Mouse (Mus musculus): ENCODE data around the gene Tbc1d21. TPM values are rescaled to one million over a fixed set of nuclear protein-coding genes. Genes with fewer than 3 reads are reported as not detected.

Gene Tbc1d21
- total and polyA plus RNA-seq, 2 experiments from 2014 or later = not detected

GRCm38 (mm10) chr9:58364325-58364724, 5.9 kb downstream of the Tbc1d21 start:
- ATAC-seq (no peak), DNase-seq (no peak)
- Histone ChIP-seq H3K4me2 (ENCODE audit: low read depth) (no peak overlapping the region), H3K9me3 (ENCODE audit: low read length) (no peaks in the 10 kb centered on the region), H3K9ac (no peak overlapping the region), H3K27ac (ENCODE audit: low read depth, low read length) (no peak overlapping the region), H3K4me3 (ENCODE audit: low read depth, low read length) (no peak overlapping the region), H3K36me3 (ENCODE audit: insufficient read depth) (no peaks in the 10 kb centered on the region), H3K27me3 (ENCODE audit: insufficient read depth, low read length) (no peaks in the 10 kb centered on the region), H3K4me1 (ENCODE audit: insufficient read depth) (no peaks in the 10 kb centered on the region)
- WGBS = 89% methylated on average over 8 of the region's 8 CpGs
- no peak for TF ChIP-seq CTCF (IDR thresholded peaks at IDR 0.05; ENCODE audit: low read depth)

GRCm38 (mm10) chr9:58361956-58362355, 8.3 kb downstream of the Tbc1d21 start:
- no peaks in the 10 kb centered on the region for H3K4me1 ChIP-seq (ENCODE audit: insufficient read depth)
- H3K9ac ChIP-seq = no peak overlapping the region
- H3K36me3 ChIP-seq (ENCODE audit: insufficient read depth) = no peaks in the 10 kb centered on the region
- H3K27ac ChIP-seq (ENCODE audit: low read depth, low read length) = no peak overlapping the region
- DNase-seq (no peak), ATAC-seq (no peak)
- no peak overlapping the region for H3K4me2 ChIP-seq (ENCODE audit: low read depth)
- no peaks in the 10 kb centered on the region for H3K27me3 ChIP-seq (ENCODE audit: insufficient read depth, low read length)
- no peak overlapping the region for H3K4me3 ChIP-seq (ENCODE audit: low read depth, low read length)
- no peak for TF ChIP-seq CTCF (IDR thresholded peaks at IDR 0.05; ENCODE audit: low read depth)
- WGBS = 83% methylated on average over 7 of the region's 7 CpGs
- no peaks in the 10 kb centered on the region for H3K9me3 ChIP-seq (ENCODE audit: low read length)

- Histone ChIP-seq H3K36me3 (ENCODE audit: insufficient read depth) (no peaks in the 10 kb centered on the region), H3K27ac (ENCODE audit: low read depth, low read length) (no peak overlapping the region), H3K4me2 (ENCODE audit: low read depth) (no peak overlapping the region), H3K4me1 (ENCODE audit: insufficient read depth) (no peaks in the 10 kb centered on the region), H3K27me3 (ENCODE audit: insufficient read depth, low read length) (no peaks in the 10 kb centered on the region), H3K9ac (no peak overlapping the region), H3K4me3 (ENCODE audit: low read depth, low read length) (no peak overlapping the region), H3K9me3 (ENCODE audit: low read length) (no peaks in the 10 kb centered on the region)
- ATAC-seq = no peak
- no peak for DNase-seq
- TF ChIP-seq CTCF (IDR thresholded peaks at IDR 0.05; ENCODE audit: low read depth) = no peak
- 80% methylated on average over 1 of the region's 1 CpGs for WGBS
These were observed 8.9 kb downstream of the Tbc1d21 start for GRCm38 (mm10) chr9:58361373-58361772.

- H3K9ac ChIP-seq = no peak overlapping the region
- 15% methylated on average over 6 of the region's 6 CpGs for WGBS
- no peak overlapping the region for H3K4me3 ChIP-seq (ENCODE audit: low read depth, low read length)
- H3K4me1 ChIP-seq (ENCODE audit: insufficient read depth) = 0 out of 2 replicates have a peak, but pooled peaks cover 3% of the 10 kb centered on the region
- H3K27ac ChIP-seq (ENCODE audit: low read depth, low read length) = no peak overlapping the region
- H3K27me3 ChIP-seq (ENCODE audit: insufficient read depth, low read length) = no peaks in the 10 kb centered on the region
- TF ChIP-seq CTCF (IDR thresholded peaks at IDR 0.05; ENCODE audit: low read depth) = no peak
- peak; percentile 53; the same call in 1 of the 2 replicates for ATAC-seq
- no peak overlapping the region for H3K4me2 ChIP-seq (ENCODE audit: low read depth)
- DNase-seq = no peak
- H3K9me3 ChIP-seq (ENCODE audit: low read length) = no peaks in the 10 kb centered on the region
- H3K36me3 ChIP-seq (ENCODE audit: insufficient read depth) = no peaks in the 10 kb centered on the region
These were observed 14.8 kb downstream of the Tbc1d21 start for GRCm38 (mm10) chr9:58355262-58356050.

- Histone ChIP-seq H3K9ac (no peak overlapping the region), H3K4me1 (ENCODE audit: insufficient read depth) (0 out of 2 replicates have a peak, but pooled peaks cover 3% of the 10 kb centered on the region), H3K27me3 (ENCODE audit: insufficient read depth, low read length) (no peaks in the 10 kb centered on the region), H3K4me3 (ENCODE audit: low read depth, low read length) (no peak overlapping the region), H3K36me3 (ENCODE audit: insufficient read depth) (no peaks in the 10 kb centered on the region), H3K4me2 (ENCODE audit: low read depth) (no peak overlapping the region), H3K27ac (ENCODE audit: low read depth, low read length) (no peak overlapping the region), H3K9me3 (ENCODE audit: low read length) (no peaks in the 10 kb centered on the region)
- ATAC-seq (no peak), DNase-seq (no peak)
- WGBS = 85% methylated on average over 6 of the region's 6 CpGs
- TF ChIP-seq CTCF (IDR thresholded peaks at IDR 0.05; ENCODE audit: low read depth) = no peak
These were observed 15.6 kb downstream of the Tbc1d21 start for GRCm38 (mm10) chr9:58354701-58355100.

- whole genome bisulfite sequencing = 87% methylated on average over 6 of the region's 6 CpGs
- DNase-seq (no peak), ATAC-seq (no peak)
- Histone ChIP-seq H3K9ac (no peak overlapping the region), H3K4me1 (ENCODE audit: insufficient read depth) (0 out of 2 replicates have a peak, but pooled peaks cover 3% of the 10 kb centered on the region), H3K4me3 (ENCODE audit: low read depth, low read length) (no peak overlapping the region), H3K27ac (ENCODE audit: low read depth, low read length) (no peak overlapping the region), H3K9me3 (ENCODE audit: low read length) (no peaks in the 10 kb centered on the region), H3K27me3 (ENCODE audit: insufficient read depth, low read length) (no peaks in the 10 kb centered on the region), H3K36me3 (ENCODE audit: insufficient read depth) (no peaks in the 10 kb centered on the region), H3K4me2 (ENCODE audit: low read depth) (no peak overlapping the region)
- TF ChIP-seq CTCF (IDR thresholded peaks at IDR 0.05; ENCODE audit: low read depth) = no peak
These were observed 17.0 kb downstream of the Tbc1d21 start for GRCm38 (mm10) chr9:58353224-58353623.

GRCm38 (mm10) chr9:58347795-58348194, 22.5 kb downstream of the Tbc1d21 start:
- no peaks in the 10 kb centered on the region for H3K36me3 ChIP-seq (ENCODE audit: insufficient read depth)
- H3K4me2 ChIP-seq (ENCODE audit: low read depth) = no peak overlapping the region
- ATAC-seq = no peak
- no peak overlapping the region for H3K27ac ChIP-seq (ENCODE audit: low read depth, low read length)
- no peaks in the 10 kb centered on the region for H3K27me3 ChIP-seq (ENCODE audit: insufficient read depth, low read length)
- H3K9me3 ChIP-seq (ENCODE audit: low read length) = no peaks in the 10 kb centered on the region
- no peak overlapping the region for H3K4me3 ChIP-seq (ENCODE audit: low read depth, low read length)
- no peak overlapping the region for H3K9ac ChIP-seq
- DNase-seq = no peak
- no peaks in the 10 kb centered on the region for H3K4me1 ChIP-seq (ENCODE audit: insufficient read depth)
- TF ChIP-seq CTCF (IDR thresholded peaks at IDR 0.05; ENCODE audit: low read depth) = no peak
- WGBS = 81% methylated on average over 6 of the region's 6 CpGs
